Mouse (Mus musculus) left cerebral cortex, postnatal 25 days (tissue): Measurements from ENCODE around the gene Dpy19l1. TPM values are rescaled to one million over a fixed set of nuclear protein-coding genes. Genes with fewer than 3 reads are reported as not detected.
A peak's percentile ranks its signal among the peaks of the same experiment; 100 is the strongest.

ENCODE experiments used
- DNase-seq, 2 experiments: peaks; one replicate each; pipeline ENCODE4 v3.0.0; 2022; ENCODE audit warnings: low spot score in 2 of 2, mixed read lengths in 1 of 2
- intact Hi-C: fragments of 180-260 bp; cut with DNase I; formaldehyde crosslinking; loops from one replicate; pipeline ENCODE4 v1.15.1; 2025
- total RNA-seq, 2 experiments: library from RNA; stranded (reverse); gene quantifications; 2 replicates each; pipeline ENCODE4 v1.2.3; 2021

Dpy19l1 gene
- total RNA-seq, 2 experiments from 2014 or later: 73.9 to 75.0 TPM

- peak; percentile 9 to 34 for DNase-seq
- intact Hi-C loops: no loop called here
These were observed 112.1 kb downstream of the Dpy19l1 start for GRCm38 (mm10) chr9:24390807-24391370.

- intact Hi-C loops: no loop called here
These were observed 115.7 kb downstream of the Dpy19l1 start for GRCm38 (mm10) chr9:24387230-24387629.

DNA sequence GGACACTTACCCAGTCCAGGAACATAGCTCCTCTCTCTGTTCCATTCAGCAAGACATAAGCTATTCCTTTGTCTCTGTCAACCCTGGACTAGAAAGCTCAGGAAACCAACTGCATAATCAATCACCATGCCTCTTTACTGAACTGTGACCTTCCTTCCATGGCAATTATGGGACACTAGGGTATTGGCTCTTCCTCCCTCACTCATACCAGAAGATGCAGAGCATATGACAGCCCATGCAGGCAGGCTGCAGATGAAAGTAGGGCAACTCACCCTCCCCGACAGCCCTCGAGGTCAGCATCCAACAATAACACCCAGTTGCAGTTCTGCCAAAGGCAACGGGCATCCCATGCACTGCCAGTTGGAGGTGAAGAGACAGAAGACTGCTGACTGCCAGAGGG is 123.6 kb downstream of the Dpy19l1 start:
- DNase-seq: no peak
- intact Hi-C loops: no loop called here

More at GRCm38 (mm10) chr9:24387230-24387629, 115.7 kb downstream of the Dpy19l1 start:
- DNase-seq: no peak

- DNase-seq: no peak
- intact Hi-C loops: no loop called here
These were observed 124.1 kb downstream of the Dpy19l1 start for GRCm38 (mm10) chr9:24378848-24379247.

Other genes with a start within 250 kb of the Dpy19l1 start
- gene Cypt4, start 122.1 kb upstream of the Dpy19l1 start, total RNA-seq: not detected
- gene Dpy19l2, start 193.2 kb upstream of the Dpy19l1 start, total RNA-seq: under 1 TPM; 0.21 TPM